Mouse (Mus musculus): ENCODE measurements around the gene Proca1.

GRCm38 (mm10) chr11:78176402-78176862, 16.8 kb upstream of the Proca1 start, which contains the start of the genes Nek8 and Tlcd1:
- no peak for TF ChIP-seq CTCF (IDR thresholded peaks at IDR 0.05)
- TF ChIP-seq EP300 (IDR thresholded peaks at IDR 0.05): no peak
